Mouse (Mus musculus): ENCODE data around the gene Spns1.
A peak's percentile ranks its signal among the peaks of the same experiment; 100 is the strongest.
"Not testable (repeated sequence)": the region's sequence is repeated elsewhere in the genome, so short reads cannot be mapped to it uniquely, and the experiment has no call there.

The Spns1 gene

DNA sequence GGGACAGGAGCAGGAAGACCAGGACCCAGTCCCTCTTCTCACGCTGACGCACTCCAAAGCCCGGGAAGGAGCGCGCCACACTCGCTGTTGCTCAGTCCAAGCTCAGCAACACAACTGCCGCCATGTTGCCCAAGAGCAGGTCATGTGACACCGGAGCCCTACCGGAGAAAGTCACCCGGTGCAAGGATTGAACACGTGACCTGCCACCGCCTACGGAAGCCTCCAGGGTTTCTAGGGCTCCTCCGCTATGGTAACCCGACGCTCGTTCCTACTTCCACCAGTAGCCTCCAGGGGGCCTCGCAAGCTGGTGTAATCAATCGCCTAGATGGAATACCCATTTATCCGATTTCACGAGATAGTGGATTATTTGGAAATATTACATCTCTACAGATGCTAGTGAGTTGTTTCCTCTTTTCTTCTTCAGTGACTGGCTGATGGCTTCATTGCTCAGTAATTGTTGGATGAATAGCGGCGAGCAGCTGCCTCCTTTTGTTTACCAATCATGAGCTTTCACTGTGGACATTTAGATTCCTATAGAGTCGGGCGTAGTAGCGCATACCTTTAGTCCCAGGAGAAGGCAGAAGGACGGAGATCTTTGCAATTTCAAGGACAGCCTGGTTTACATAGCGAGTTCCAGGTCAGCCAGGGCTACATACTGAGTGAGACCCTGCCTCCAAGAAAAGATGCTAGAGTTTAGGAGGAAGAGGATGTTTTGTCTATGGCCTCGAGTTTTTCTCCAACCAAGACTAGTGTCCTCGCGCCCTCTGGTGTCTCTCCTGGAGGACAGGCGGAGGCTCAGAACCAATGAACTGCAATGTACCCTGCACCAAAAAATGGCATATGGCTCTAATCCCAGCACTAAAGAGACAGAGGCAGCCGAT is at the start of gene Spns1:
Gene Spns1 (minus strand): TSS at position 173 of the 881 bp plus-strand sequence.
- peak; percentile 99 for DNase-seq

- no peak for DNase-seq
These were observed 46.9 kb upstream of the Spns1 start for GRCm38 (mm10) chr7:126424161-126424560.

DNA sequence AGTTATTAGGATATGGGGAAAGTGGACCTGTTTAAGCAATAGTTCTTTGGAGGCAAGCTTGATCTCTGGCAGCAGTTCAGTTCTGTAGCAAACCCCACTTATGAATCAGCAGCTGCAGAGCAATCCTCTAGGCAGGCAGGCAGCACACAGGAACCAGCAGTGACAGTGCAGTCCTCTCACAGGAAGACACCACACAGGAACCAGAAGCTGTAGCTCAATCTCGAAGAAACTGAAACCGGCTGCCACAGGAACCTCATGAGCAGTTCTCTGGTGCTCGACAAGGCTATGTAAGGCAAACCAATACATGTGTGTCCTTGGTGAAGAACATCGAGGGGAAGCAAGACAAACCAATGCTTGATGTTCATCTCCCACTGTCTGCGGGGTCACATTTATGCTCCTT is 44.5 kb upstream of the Spns1 start:
- DNase-seq: no peak

GRCm38 (mm10) chr7:126418496-126418895 is 41.2 kb upstream of the Spns1 start:
- no peak for DNase-seq

DNA sequence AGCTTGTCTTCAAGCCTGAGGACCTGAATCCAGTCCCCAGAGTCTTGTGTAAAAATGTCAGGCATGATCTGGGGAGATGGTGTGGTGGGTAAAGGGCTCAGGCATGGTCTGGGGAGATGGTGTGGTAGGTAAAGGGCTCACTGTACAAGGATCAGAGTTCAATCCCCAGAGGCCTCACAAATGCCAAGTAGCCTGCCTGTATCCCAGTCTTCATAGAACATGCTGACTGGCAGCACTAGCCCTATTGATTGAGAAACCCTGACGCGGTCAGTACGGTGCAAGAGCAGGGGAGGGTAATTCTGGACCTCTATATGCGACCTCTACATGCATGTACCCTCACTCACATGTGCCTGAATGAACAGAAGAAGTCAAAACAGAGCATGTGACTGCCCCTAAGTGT is 40.4 kb upstream of the Spns1 start:
- DNase-seq: no peak

DNA sequence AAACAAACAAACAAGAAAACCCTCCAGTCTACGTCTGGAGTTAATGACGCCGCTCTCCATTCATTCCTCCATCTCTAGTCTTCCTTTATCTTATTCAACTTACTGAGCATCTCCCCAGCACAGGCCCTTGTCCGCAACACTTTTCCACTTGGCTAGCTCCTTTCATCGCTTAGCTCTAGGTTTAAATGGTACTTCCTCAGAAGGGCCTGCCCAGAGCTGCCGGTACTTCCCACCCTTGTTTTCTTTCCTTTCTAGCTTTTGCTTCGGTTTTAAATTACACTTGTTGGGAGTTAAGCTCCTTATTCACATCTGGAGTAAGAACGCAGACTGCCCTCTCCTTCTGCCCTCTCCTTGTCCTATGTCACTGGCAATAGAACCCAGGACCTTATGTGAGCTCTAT is 39.8 kb upstream of the Spns1 start:
- DNase-seq: no peak

GRCm38 (mm10) chr7:126416615-126417014 is 39.4 kb upstream of the Spns1 start:
- no peak for DNase-seq

- DNase-seq: no peak
These were observed 37.5 kb upstream of the Spns1 start, which contains the start of gene Cd19 for GRCm38 (mm10) chr7:126414725-126415124. Gene Cd19 (minus strand): TSS chr7:126414889.

- no peak for DNase-seq
These were observed 33.8 kb upstream of the Spns1 start for GRCm38 (mm10) chr7:126411061-126411460.

DNA sequence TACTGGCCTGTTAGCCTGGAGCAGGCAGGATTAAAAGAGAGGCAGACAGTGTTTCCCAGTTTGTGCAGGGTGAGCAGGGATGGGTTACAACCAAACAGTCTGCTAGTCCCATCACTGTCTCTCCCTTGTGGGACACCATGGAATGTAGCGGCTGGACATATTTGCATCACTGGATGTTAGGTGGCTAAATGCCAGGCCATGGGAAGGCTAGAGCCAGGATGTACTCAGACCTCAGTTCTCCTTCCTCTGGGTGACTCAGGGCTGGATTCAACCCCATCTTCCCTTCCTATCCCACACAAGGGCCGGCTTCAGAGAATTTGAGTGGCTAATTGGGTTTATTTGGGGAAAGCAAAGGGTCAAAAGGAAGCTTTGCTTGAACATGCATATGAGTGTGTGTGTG is 31.4 kb upstream of the Spns1 start:
- no peak for DNase-seq

DNA sequence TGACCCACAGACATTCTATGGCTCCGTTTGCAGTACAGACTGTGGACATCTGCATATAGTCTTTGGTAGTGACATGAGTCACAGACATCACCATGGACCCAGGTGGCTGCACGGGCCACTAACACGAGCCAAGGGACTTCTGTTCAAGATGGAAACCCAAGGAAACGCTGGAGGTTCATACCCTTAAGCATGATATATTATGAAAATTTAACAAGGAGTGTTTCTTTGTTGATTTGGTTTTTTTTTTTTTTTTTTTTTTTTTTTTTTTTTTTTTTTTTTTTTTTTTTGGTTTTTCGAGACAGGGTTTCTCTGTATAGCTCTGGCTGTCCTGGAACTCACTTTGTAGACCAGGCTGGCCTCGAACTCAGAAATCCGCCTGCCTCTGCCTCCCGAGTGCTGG is 25.3 kb upstream of the Spns1 start:
- DNase-seq: not testable (repeated sequence)

- DNase-seq: peak; percentile 86 to 92
These were observed 22.3 kb upstream of the Spns1 start for GRCm38 (mm10) chr7:126399548-126399947.

DNA sequence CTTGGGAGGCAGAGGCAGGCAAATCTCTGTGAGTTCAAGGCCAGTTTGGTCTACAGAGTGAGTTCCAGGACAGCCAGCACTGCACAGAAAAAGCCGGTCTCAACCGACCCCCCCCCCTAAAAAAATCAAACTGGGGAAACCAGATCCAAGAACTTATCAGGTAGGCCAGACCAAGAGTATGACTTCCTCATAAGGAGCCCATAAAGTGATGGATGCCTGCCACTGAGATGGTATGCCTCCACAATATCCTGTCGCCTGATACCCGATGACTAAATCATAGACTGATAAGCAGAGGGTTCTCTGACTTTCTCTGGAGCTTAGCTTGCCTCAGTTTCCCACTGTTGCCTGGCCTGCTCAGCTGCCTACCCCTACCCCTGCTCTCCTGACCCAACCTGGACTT is 20.6 kb upstream of the Spns1 start:
- no peak for DNase-seq

GRCm38 (mm10) chr7:126397221-126397620 is 20.0 kb upstream of the Spns1 start:
- DNase-seq: no peak

GRCm38 (mm10) chr7:126396298-126397119 is 19.3 kb upstream of the Spns1 start, which contains the start of gene Nfatc2ip:
Gene Nfatc2ip (minus strand): TSS chr7:126396737.
- DNase-seq: peak; percentile 96

DNA sequence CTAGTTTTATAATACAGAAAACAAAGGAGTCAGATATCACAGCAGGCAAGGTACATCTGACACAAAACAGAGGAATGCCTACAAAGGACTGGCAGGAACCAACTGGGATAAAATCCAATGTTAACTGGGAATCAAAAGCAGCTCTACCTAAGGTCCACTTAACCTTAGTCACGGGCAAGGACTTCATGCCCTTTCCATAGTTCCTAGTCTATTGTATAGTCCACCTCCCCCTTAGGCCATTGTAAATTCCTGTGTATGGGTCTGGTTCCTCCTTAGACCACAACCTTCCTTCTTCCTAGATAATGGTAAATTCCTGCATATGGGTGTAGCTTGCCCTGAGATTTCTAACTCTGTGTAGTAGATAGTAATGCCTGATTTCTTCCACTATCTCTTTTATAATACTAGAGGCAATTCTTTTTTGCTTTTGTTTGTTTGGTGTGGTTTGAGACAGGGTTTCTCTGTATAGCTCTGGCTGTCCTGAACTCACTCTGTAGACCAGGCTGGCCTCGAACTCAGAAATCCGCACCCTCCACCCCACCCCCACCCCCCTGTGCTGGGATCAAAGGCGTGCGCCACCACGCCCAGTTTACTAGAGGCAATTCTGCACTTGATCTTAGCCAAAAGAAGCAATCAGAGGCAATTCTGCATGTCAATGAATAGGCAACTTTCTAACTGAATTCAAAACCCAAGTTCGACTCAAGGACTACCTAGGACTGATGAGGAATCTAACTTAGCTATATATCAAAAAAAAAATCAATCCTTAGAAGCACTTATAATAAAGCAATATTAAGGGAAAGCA is 15.0 kb upstream of the Spns1 start:
- DNase-seq: not testable (repeated sequence)

DNA sequence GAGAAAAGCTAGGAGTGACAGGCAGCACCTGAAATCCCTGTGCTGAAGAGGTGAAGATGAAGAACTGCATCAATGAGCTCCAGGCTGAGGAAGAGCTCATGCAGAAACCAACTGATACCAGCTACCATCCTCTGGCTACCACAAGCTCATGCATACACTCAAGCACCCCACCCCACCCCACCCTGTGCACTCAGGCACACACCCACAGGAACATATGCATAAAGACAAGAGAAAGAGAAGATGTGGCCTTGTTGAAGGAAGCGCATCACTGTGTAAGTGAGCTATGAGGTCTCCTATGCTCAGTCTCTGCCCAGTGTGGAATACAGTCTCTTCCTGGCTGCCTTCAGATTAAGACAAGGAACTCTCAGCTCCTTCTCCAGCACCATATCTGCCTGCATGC is 10.9 kb upstream of the Spns1 start:
- DNase-seq: no peak

DNA sequence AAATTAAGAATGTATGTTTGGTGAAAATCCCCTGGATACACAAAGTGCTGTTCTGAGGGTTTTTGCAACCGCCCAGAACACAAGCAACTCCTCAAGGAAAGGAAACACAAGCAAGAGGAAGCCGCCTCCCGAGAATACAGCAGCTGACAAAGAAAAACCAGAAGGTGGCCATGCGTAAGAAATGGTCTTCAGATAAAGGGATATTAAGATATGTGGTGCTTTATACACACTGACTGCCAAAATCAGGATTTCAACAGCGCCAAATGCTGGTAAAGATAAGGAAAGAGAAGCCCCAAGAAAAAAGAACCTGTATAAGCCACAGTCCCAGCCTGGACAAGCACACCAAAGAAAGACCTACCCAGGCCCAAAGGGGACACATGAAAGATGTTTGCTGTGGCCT is 6.3 kb upstream of the Spns1 start:
- no peak for DNase-seq

- peak; percentile 18 to 47 for DNase-seq
These were observed 360 bp downstream of the Spns1 start for GRCm38 (mm10) chr7:126376903-126377277.

- no peak for DNase-seq
These were observed 2.2 kb downstream of the Spns1 start for GRCm38 (mm10) chr7:126375012-126375411.

GRCm38 (mm10) chr7:126374526-126374925 is 2.7 kb downstream of the Spns1 start:
- no peak for DNase-seq

DNA sequence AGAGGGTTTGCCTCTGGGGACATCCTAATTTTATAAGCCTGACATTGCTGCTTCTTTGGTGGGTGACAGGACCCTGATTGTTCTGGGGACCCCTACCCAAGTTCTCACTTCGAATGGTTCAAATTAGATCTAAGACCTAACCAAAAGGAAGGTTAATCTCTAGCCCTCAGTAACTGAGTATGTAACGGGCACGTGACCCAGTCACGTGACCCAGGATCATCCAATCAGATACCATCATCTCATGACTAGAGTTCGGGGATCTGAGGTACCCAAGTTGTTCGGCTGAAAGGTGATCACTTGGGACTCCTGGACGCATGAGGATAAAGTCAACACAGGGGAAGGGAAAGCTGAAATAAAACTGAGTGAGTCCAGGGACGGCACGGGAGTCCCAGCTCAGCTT is 4.2 kb downstream of the Spns1 start:
- no peak for DNase-seq

- DNase-seq: no peak
These were observed 7.9 kb downstream of the Spns1 start, which contains the start of gene Lat for GRCm38 (mm10) chr7:126369393-126369792. Gene Lat (minus strand): TSS chr7:126369570.

Measured in kidney, postnatal 25 days (tissue).